Comparison of ENCODE assay signal across 14 mouse cellular contexts in the genomic region with DNA sequence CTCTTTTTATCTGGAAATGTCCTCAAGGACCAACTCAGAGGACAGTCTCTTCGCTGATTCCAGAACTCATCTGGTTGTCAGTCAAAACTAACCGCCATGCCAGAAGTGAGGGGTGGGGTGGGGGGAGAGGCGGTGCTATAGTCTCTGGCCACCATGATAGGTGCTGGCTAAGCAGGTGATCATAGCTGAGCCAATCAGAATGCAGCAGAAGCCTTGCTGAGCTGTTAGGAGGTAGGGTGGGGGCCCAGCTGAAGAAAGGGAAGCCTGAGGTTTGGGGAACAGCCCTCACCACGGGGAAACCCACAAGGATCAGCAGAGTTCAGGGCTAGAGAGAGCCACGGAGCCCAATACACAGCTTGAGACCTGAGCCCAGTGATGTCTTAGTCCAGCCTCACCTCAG. TPM values are rescaled to one million over a fixed set of nuclear protein-coding genes. Genes with fewer than 3 reads are reported as not detected.
A peak's percentile ranks its signal among the peaks of the same experiment; 100 is the strongest.
DNase-seq lines count a peak whose midpoint lies in the region; ATAC-seq and TF ChIP-seq lines count a peak whose summit lies in the region.
"Had no signal": no experiment of that assay in that cellular context is flagged by ENCODE, and none has a peak within 500 bp of the region (broad histone marks: within the 10 kb centered on the region; RNA-seq: fewer than 3 reads in every experiment).

No protein-coding gene starts in this region.

- H3K9me3 ChIP-seq in intestine, postnatal 0 days (ENCODE audit: control insufficient read depth): no peaks in the 10 kb centered on the region
- no peaks in the 10 kb centered on the region for H3K9me3 ChIP-seq in forebrain, embryonic 13.5 days (replicated peaks)
- no peaks in the 10 kb centered on the region for H3K9me3 ChIP-seq in midbrain, postnatal 0 days (ENCODE audit: low read length)
- H3K9me3 ChIP-seq: limb, embryonic 10.5 days had no signal

- peak; percentile 66 for ATAC-seq in intestine, postnatal 0 days
- peak; percentile 84 for ATAC-seq in monocyte, adult 5-6 weeks (replicated peaks; ENCODE audit: insufficient number of reproducible peaks, low FRiP score, low TSS enrichment, poor library complexity, severe bottlenecking)
- ATAC-seq in forebrain, embryonic 13.5 days: no peak
- no peak for ATAC-seq in midbrain, postnatal 0 days (ENCODE audit: low FRiP score)

- H3K36me3 ChIP-seq in testis, adult 2 months (ENCODE audit: control insufficient read depth, insufficient read depth, low read length): no peaks in the 10 kb centered on the region
- H3K36me3 ChIP-seq in intestine, postnatal 0 days (ENCODE audit: control insufficient read depth, insufficient read depth): no peaks in the 10 kb centered on the region
- H3K36me3 ChIP-seq in forebrain, embryonic 13.5 days (ENCODE audit: poor library complexity, severe bottlenecking): no peaks in the 10 kb centered on the region
- H3K36me3 ChIP-seq in midbrain, postnatal 0 days (ENCODE audit: insufficient read depth, low read length): no peaks in the 10 kb centered on the region
- H3K36me3 ChIP-seq: limb, embryonic 10.5 days had no signal

- no peak overlapping the region for H3K4me3 ChIP-seq in testis, adult 2 months (ENCODE audit: control insufficient read depth, low read depth, low read length)
- no peak overlapping the region for H3K4me3 ChIP-seq in intestine, postnatal 0 days (ENCODE audit: low read depth, low read length)
- H3K4me3 ChIP-seq in forebrain, embryonic 13.5 days: no peak overlapping the region
- no peak overlapping the region for H3K4me3 ChIP-seq in midbrain, postnatal 0 days (ENCODE audit: low read depth, low read length)
- H3K4me3 ChIP-seq: limb, embryonic 10.5 days had no signal

- H3K9ac ChIP-seq in intestine, postnatal 0 days (ENCODE audit: low read depth, low read length): no peak overlapping the region
- no peak overlapping the region for H3K9ac ChIP-seq in forebrain, embryonic 13.5 days
- H3K9ac ChIP-seq in midbrain, postnatal 0 days (replicated peaks; ENCODE audit: low read length, poor library complexity, severe bottlenecking): no peak overlapping the region
- H3K9ac ChIP-seq: forebrain, postnatal 0 days had no signal

- no peak for TF ChIP-seq POLR2A in testis, adult 2 months (IDR thresholded peaks at IDR 0.05; ENCODE audit: control insufficient read depth, low read depth, low read length)

- no peak for DNase-seq in testis, postnatal 14 days (ENCODE audit: low spot score)
- no peak for DNase-seq in urinary bladder, postnatal 36 days (ENCODE audit: low spot score in 2 of 2)
- DNase-seq in midbrain, postnatal 0 days (ENCODE audit: low spot score): no peak
- DNase-seq: cerebellum, adult 9-11 months; forebrain, postnatal 0 days; heart, postnatal 36 days; kidney, adult 2 months; layer of hippocampus, adult 9-11 months had no signal

- H3K27me3 ChIP-seq in testis, adult 2 months (ENCODE audit: control insufficient read depth, insufficient read depth, low read length): no peaks in the 10 kb centered on the region
- H3K27me3 ChIP-seq in intestine, postnatal 0 days (replicated peaks; ENCODE audit: control insufficient read depth, insufficient read depth, low read length): peaks cover 14% of the 10 kb centered on the region; the same call in 1 of the 2 replicates
- no peaks in the 10 kb centered on the region for H3K27me3 ChIP-seq in forebrain, embryonic 13.5 days
- H3K27me3 ChIP-seq in midbrain, postnatal 0 days (ENCODE audit: insufficient read depth, low read length): no peaks in the 10 kb centered on the region

- 59% methylated on average over 5 of the region's 5 CpGs for WGBS in intestine, postnatal 0 days
- WGBS in forebrain, embryonic 13.5 days: 78% methylated on average over 5 of the region's 5 CpGs
- 76% methylated on average over 5 of the region's 5 CpGs for WGBS in midbrain, postnatal 0 days

- H3K4me1 ChIP-seq in testis, adult 2 months (ENCODE audit: control insufficient read depth, insufficient read depth, low read length): peaks cover 18% of the 10 kb centered on the region
- 0 out of 2 replicates have a peak, but pooled peaks cover 4% of the 10 kb centered on the region for H3K4me1 ChIP-seq in intestine, postnatal 0 days (replicated peaks; ENCODE audit: control insufficient read depth, insufficient read depth, low read length)
- H3K4me1 ChIP-seq in forebrain, embryonic 13.5 days: no peaks in the 10 kb centered on the region
- H3K4me1 ChIP-seq in midbrain, postnatal 0 days (ENCODE audit: insufficient read depth, low read length): no peaks in the 10 kb centered on the region; the same call in 1 of the 2 replicates

- H3K4me2 ChIP-seq in intestine, postnatal 0 days (replicated peaks; ENCODE audit: low read depth): no peak overlapping the region
- H3K4me2 ChIP-seq in forebrain, embryonic 13.5 days: no peak overlapping the region
- H3K4me2 ChIP-seq in midbrain, postnatal 0 days (ENCODE audit: low read depth, low read length, poor library complexity, severe bottlenecking): no peak overlapping the region

- TF ChIP-seq CTCF in testis, adult 2 months (IDR thresholded peaks at IDR 0.05; ENCODE audit: control insufficient read depth, insufficient read depth, insufficient replicate concordance, low read depth, low read length): no peak
- TF ChIP-seq CTCF in intestine, postnatal 0 days (IDR thresholded peaks at IDR 0.05; ENCODE audit: low read depth): no peak
- TF ChIP-seq CTCF in midbrain, postnatal 0 days (IDR thresholded peaks at IDR 0.05): no peak

- H3K27ac ChIP-seq in testis, adult 2 months (ENCODE audit: control insufficient read depth, insufficient read depth, low read depth, low read length): peak overlapping the region; percentile 15; the same call in 1 of the 2 replicates
- H3K27ac ChIP-seq in intestine, postnatal 0 days (ENCODE audit: low read depth, low read length): no peak overlapping the region
- no peak overlapping the region for H3K27ac ChIP-seq in forebrain, embryonic 13.5 days
- H3K27ac ChIP-seq in midbrain, postnatal 0 days (ENCODE audit: low read depth, low read length): no peak overlapping the region
- H3K27ac ChIP-seq: limb, embryonic 10.5 days; macrophage had no signal

RNA-seq across cellular contexts. Expression of gene Chst11, which starts 11.1 kb away (rescaled TPM):
- 0.67 and 1.1 TPM in 2 replicates for polyA plus RNA-seq in testis, adult 2 months (2012; rRNA removed)
- polyA plus RNA-seq in intestine, postnatal 0 days (2015; fragmentation: Nextera tagmentation; extraction: Ambion mirVana): 0.46 and 0.50 TPM in 2 replicates
- 9.0 to 18.3 TPM (median 9.7 TPM) in 3 replicates for total RNA-seq in monocyte, adult 5-6 weeks (2017)
- 2.1 and 2.5 TPM in 2 replicates for polyA plus RNA-seq in forebrain, embryonic 13.5 days (2015; fragmentation: Nextera tagmentation; extraction: Ambion mirVana)
- total RNA-seq in midbrain, postnatal 0 days (2014; rRNA removed): 20.5 and 22.7 TPM in 2 replicates
- polyA plus RNA-seq in midbrain, postnatal 0 days (2015; fragmentation: Nextera tagmentation; extraction: Ambion mirVana): 2.6 and 2.8 TPM in 2 replicates

Comparison
In these comparisons a context has a peak if more than half of its experiments do, and no peak if none do; other contexts are left out.
1. ATAC-seq: peak in intestine, postnatal 0 days (single experiment) and monocyte, adult 5-6 weeks (single experiment); none in forebrain, embryonic 13.5 days (single experiment) and midbrain, postnatal 0 days (single experiment).